ENCODE assay signal across 8 mouse cellular contexts in the genomic region with DNA sequence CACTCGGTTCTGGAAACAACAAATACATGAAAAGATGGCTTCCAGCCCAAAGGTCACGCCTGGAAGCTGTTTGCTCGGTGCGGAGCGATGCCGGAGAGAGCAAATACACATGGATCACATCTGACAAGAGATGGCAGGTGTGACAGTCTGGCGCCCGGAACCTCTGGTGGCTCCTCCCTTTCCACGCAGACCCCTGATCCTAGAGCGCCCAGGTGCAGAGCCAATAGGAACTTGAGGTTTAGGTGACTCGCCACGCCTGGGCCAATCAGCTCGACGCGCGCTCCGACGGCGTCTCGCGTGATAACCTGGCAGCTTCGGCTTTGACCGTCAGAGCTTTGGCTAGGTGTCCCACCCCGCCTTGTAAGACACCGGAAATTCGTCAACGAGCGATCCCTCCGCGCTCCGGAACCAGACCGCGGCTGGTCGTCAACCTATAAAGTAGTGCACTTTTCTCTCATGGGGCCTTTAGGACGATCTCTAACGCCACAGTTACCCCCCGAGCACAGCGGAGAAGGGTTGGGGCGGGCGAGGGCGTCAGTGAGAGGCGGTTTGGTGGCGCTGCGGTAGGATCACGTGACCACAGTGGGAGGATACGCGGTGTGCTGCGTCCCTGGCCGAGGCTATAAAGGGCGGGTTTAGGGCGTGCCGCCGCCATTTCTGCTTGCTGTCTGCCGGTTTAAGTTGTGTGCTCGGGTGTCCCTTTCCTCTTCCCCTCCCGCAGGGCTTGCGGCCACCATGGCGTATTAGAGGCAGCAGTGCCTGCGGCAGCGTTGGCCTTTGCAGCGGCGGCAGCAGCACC. TPM values are rescaled to one million over a fixed set of nuclear protein-coding genes. Genes with fewer than 3 reads are reported as not detected.
DNase-seq lines count a peak whose midpoint lies in the region; ATAC-seq and TF ChIP-seq lines count a peak whose summit lies in the region.

A gene (plus strand): TSS at position 338 of the 799 bp plus-strand sequence.

- peak within 1 kb of the TSS; percentile 100 for H3K9ac ChIP-seq in hindbrain, embryonic 13.5 days

- peak within 1 kb of the TSS; percentile 99 for H3K4me2 ChIP-seq in hindbrain, embryonic 13.5 days

- H3K9me3 ChIP-seq in hindbrain, embryonic 13.5 days: no peaks in the 10 kb centered on the region

- peak; percentile 94 for DNase-seq in Patski (ENCODE audit: low read depth, low spot score)
- DNase-seq in cerebellum, postnatal 14 days: peak; percentile 99 to 100
- DNase-seq in frontal cortex, postnatal 14 days (ENCODE audit: low spot score in 2 of 2): peak; percentile 98 to 99
- DNase-seq in layer of hippocampus, postnatal 25 days (ENCODE audit: extremely low spot score in 1 of 2, low spot score in 1 of 2): peak; percentile 90 to 99
- peak; percentile 98 for DNase-seq in lung, postnatal 25 days (ENCODE audit: low spot score)
- DNase-seq in retina, embryonic 14.5 days (ENCODE audit: low spot score): peak; percentile 98
- peak; percentile 95 for DNase-seq in thymus, postnatal 4 days

- WGBS in hindbrain, embryonic 13.5 days: under 1% methylated on average over 62 of the region's 62 CpGs

- peak within 1 kb of the TSS; percentile 100 for H3K27ac ChIP-seq in hindbrain, embryonic 13.5 days

- peak; percentile 84 for ATAC-seq in Patski
- peak; percentile 96 for ATAC-seq in hindbrain, embryonic 13.5 days (ENCODE audit: low FRiP score)

- CTCF ChIA-PET in Patski (lab: Charles Lee): interaction anchor here (0.9 kb wide), 1 partner anchor 27 kb away, joined by 3 read pairs; no protein-coding TSS in a partner anchor

- TF ChIP-seq CTCF in Patski (IDR thresholded peaks at IDR 0.05): no peak

- in situ Hi-C loops in Patski (cut with MboI; ENCODE audit: low pct_unique_long_range_greater_than_20kb): loop anchor here (25.0 kb wide), 2 partner anchors 557 to 682 kb away; a partner anchor contains a TSS

- H3K36me3 ChIP-seq in hindbrain, embryonic 13.5 days: peaks cover 61% of the 10 kb centered on the region

- H3K27me3 ChIP-seq in Patski: no peaks in the 10 kb centered on the region
- H3K27me3 ChIP-seq in hindbrain, embryonic 13.5 days: no peaks in the 10 kb centered on the region

- peak within 1 kb of the TSS; percentile 100 for H3K4me3 ChIP-seq in hindbrain, embryonic 13.5 days

- POLR2A ChIA-PET in Patski (lab: Charles Lee): interaction anchor here (1.1 to 2.2 kb wide), 3 partner anchors 17 to 35 kb away, joined by 6 to 11 read pairs (median 9); a partner anchor contains a TSS

- H3K4me1 ChIP-seq in hindbrain, embryonic 13.5 days (replicated peaks): peaks cover 44% of the 10 kb centered on the region

RNA-seq across cellular contexts. Expression of the gene that starts here (rescaled TPM):
- 403 TPM for polyA plus RNA-seq in Patski (2021)
- polyA plus RNA-seq in hindbrain, embryonic 13.5 days (2015; fragmentation: Nextera tagmentation; extraction: Ambion mirVana): 115 and 118 TPM in 2 replicates
- 10 to 100 TPM; 91.2 to 93.1 TPM for total RNA-seq in layer of hippocampus, postnatal 25 days (2021)

Comparison
In these comparisons a context has a peak if more than half of its experiments do, and no peak if none do; other contexts are left out.
1. Peak in every context shown above with its lines: DNase-seq, ATAC-seq, H3K4me3 ChIP-seq and H3K27ac ChIP-seq.